Mouse (Mus musculus) heart, postnatal 0 days (tissue): Measurements from ENCODE around the gene Mcoln2. TPM values are rescaled to one million over a fixed set of nuclear protein-coding genes. Genes with fewer than 3 reads are reported as not detected.

Experiments
- ATAC-seq: fragments of 200-750 bp; cut with Nextera tagmentation; 2 replicates; pipeline ENCODE4 v1.8.0; 2017; ENCODE audit warnings: low read depth, moderate number of reproducible peaks, moderate library complexity; ENCODE audit not compliant: insufficient read depth
- DNase-seq: peaks from one replicate; pipeline ENCODE4 v3.0.0-alpha.2; 2016; ENCODE audit warnings: low spot score
- H3K27ac ChIP-seq: fragments of 300-500 bp; sonication (generic); 2 replicates; pipeline ENCODE4 v1.5.1; 2014; ENCODE audit warnings: low read depth, mild to moderate bottlenecking
- H3K27me3 ChIP-seq: fragments of 300-500 bp; sonication (generic); 2 replicates; pipeline ENCODE4 v1.6.1; 2014; ENCODE audit warnings: low read length, mixed read lengths; ENCODE audit not compliant: control insufficient read depth, insufficient read depth
- H3K36me3 ChIP-seq: fragments of 300-500 bp; sonication (generic); replicated peaks from 2 replicates; pipeline ENCODE4 v1.6.1; 2014; ENCODE audit warnings: low read length, mixed read lengths; ENCODE audit not compliant: control insufficient read depth, insufficient read depth
- H3K4me1 ChIP-seq: fragments of 300-500 bp; sonication (generic); 2 replicates; pipeline ENCODE4 v1.6.1; 2014; ENCODE audit warnings: antibody characterized with exemption; ENCODE audit not compliant: control insufficient read depth, insufficient read depth
- H3K4me2 ChIP-seq: fragments of 300-500 bp; sonication (generic); 2 replicates; pipeline ENCODE4 v1.6.1; 2014; ENCODE audit warnings: low read depth, mild to moderate bottlenecking, low read length, moderate library complexity
- H3K4me3 ChIP-seq: fragments of 300-500 bp; sonication (generic); 2 replicates; pipeline ENCODE4 v1.5.1; 2014; ENCODE audit warnings: low read depth, low read length
- H3K9ac ChIP-seq: fragments of 300-500 bp; sonication (generic); replicated peaks from 2 replicates; pipeline ENCODE4 v1.6.1; 2014; ENCODE audit warnings: low read depth, low read length, mixed read lengths
- H3K9me3 ChIP-seq: fragments of 300-500 bp; sonication (generic); replicated peaks from 2 replicates; pipeline ENCODE4 v1.6.1; 2016; ENCODE audit warnings: low read length; ENCODE audit not compliant: control insufficient read depth
- CTCF ChIP-seq: IDR thresholded peaks from 2 replicates; pipeline ENCODE4 v1.5.1; 2016; ENCODE audit warnings: antibody characterized with exemption, control low read depth, low read depth
- EP300 ChIP-seq: IDR thresholded peaks from 2 replicates; pipeline ENCODE4 v1.6.1; 2016; ENCODE audit warnings: antibody characterized with exemption, low read depth
- WGBS: fragments of 180-500 bp; shearing (Covaris S2); extraction: QIAGEN DNeasy Blood & Tissue Kit; methylation state at CpG from one replicate; pipeline ENCODE4 v1.1.7; 2014; 5-methylcytosine and 5-hydroxymethylcytosine counted together
- polyA plus RNA-seq: library from polyadenylated mRNA; unstranded; fragments of >200 nt; fragmentation: Nextera tagmentation; extraction: Ambion mirVana; gene quantifications from 2 replicates; pipeline ENCODE4 v1.2.1, GENCODE M21; 2015
- total RNA-seq: library from RNA; depleted of rRNA; stranded (reverse); fragments of >200 nt; gene quantifications from 2 replicates; pipeline ENCODE4 v1.2.3, GENCODE M21; 2014; ENCODE audit warnings: low replicate concordance

Mcoln2 gene
- total and polyA plus RNA-seq, 2 experiments from 2014 or later = 0.14 TPM; not detected in 1

- DNase-seq = no peak
- no peaks in the 10 kb centered on the region for H3K36me3 ChIP-seq
- peaks cover 11% of the 10 kb centered on the region; the same call in 1 of the 2 replicates for H3K27me3 ChIP-seq
- no peak overlapping the region for H3K4me2 ChIP-seq
- no peak overlapping the region for H3K27ac ChIP-seq
- H3K9me3 ChIP-seq = no peaks in the 10 kb centered on the region
- 54% methylated on average over 5 of the region's 5 CpGs for WGBS
- H3K9ac ChIP-seq = no peak overlapping the region
- no peak for ATAC-seq
- H3K4me1 ChIP-seq = peaks cover 3% of the 10 kb centered on the region; the same call in 1 of the 2 replicates
- no peak for TF ChIP-seq EP300
- no peak for TF ChIP-seq CTCF
- H3K4me3 ChIP-seq = no peak overlapping the region
Measured at GRCm38 (mm10) chr3:146146131-146146530, 3.5 kb upstream of the Mcoln2 start.

GRCm38 (mm10) chr3:146150058-146150400, 396 bp downstream of the Mcoln2 start:
- DNase-seq = peak; percentile 12
- WGBS = 1% methylated on average over 26 of the region's 26 CpGs
- no peaks in the 10 kb centered on the region for H3K9me3 ChIP-seq
- peak overlapping the region; percentile 53 for H3K4me3 ChIP-seq
- no peak overlapping the region for H3K27ac ChIP-seq
- H3K36me3 ChIP-seq = no peaks in the 10 kb centered on the region
- H3K9ac ChIP-seq = 0 out of 2 replicates have a peak overlapping the region, but pooled peaks have one; percentile 18
- peak overlapping the region; percentile 71 for H3K4me2 ChIP-seq
- TF ChIP-seq EP300 (no peak), CTCF (no peak)
- peaks cover 15% of the 10 kb centered on the region; the same call in 1 of the 2 replicates for H3K27me3 ChIP-seq
- peaks cover 3% of the 10 kb centered on the region; the same call in 1 of the 2 replicates for H3K4me1 ChIP-seq
- peak; percentile 68 for ATAC-seq

GRCm38 (mm10) chr3:146150560-146150959, 927 bp downstream of the Mcoln2 start:
- Histone ChIP-seq H3K36me3 (no peaks in the 10 kb centered on the region), H3K4me1 (peaks cover 3% of the 10 kb centered on the region; the same call in 1 of the 2 replicates), H3K27me3 (peaks cover 15% of the 10 kb centered on the region; the same call in 1 of the 2 replicates), H3K9ac (no peak overlapping the region), H3K27ac (no peak overlapping the region), H3K9me3 (no peaks in the 10 kb centered on the region), H3K4me2 (peak overlapping the region; percentile 71), H3K4me3 (peak overlapping the region; percentile 53)
- no peak for DNase-seq
- ATAC-seq = no peak
- WGBS = 30% methylated on average over 11 of the region's 11 CpGs
- TF ChIP-seq EP300 (no peak), CTCF (no peak)

- H3K27ac ChIP-seq = no peak overlapping the region; the same call in 1 of the 2 replicates
- 95% methylated on average over 10 of the region's 10 CpGs for WGBS
Measured at GRCm38 (mm10) chr3:146151328-146151727, 1.7 kb downstream of the Mcoln2 start.

GRCm38 (mm10) chr3:146151755-146152154, 2.1 kb downstream of the Mcoln2 start:
- Histone ChIP-seq H3K9ac (no peak overlapping the region), H3K27ac (no peak overlapping the region; the same call in 1 of the 2 replicates), H3K4me3 (no peak overlapping the region), H3K36me3 (no peaks in the 10 kb centered on the region), H3K4me2 (no peak overlapping the region), H3K27me3 (peaks cover 15% of the 10 kb centered on the region; the same call in 1 of the 2 replicates), H3K4me1 (peaks cover 3% of the 10 kb centered on the region; the same call in 1 of the 2 replicates), H3K9me3 (no peaks in the 10 kb centered on the region)
- 91% methylated on average over 8 of the region's 8 CpGs for WGBS
- no peak for ATAC-seq
- DNase-seq = no peak
- TF ChIP-seq EP300 = no peak
- TF ChIP-seq CTCF = no peak

More at GRCm38 (mm10) chr3:146151328-146151727, 1.7 kb downstream of the Mcoln2 start:
- peaks cover 3% of the 10 kb centered on the region; the same call in 1 of the 2 replicates for H3K4me1 ChIP-seq
- H3K9ac ChIP-seq = no peak overlapping the region
- H3K4me3 ChIP-seq = no peak overlapping the region
- H3K36me3 ChIP-seq = no peaks in the 10 kb centered on the region
- H3K27me3 ChIP-seq = peaks cover 15% of the 10 kb centered on the region; the same call in 1 of the 2 replicates
- H3K4me2 ChIP-seq = no peak overlapping the region
- ATAC-seq = no peak
- DNase-seq = no peak
- no peaks in the 10 kb centered on the region for H3K9me3 ChIP-seq
- TF ChIP-seq EP300 = no peak
- no peak for TF ChIP-seq CTCF

GRCm38 (mm10) chr3:146152348-146152747, 2.7 kb downstream of the Mcoln2 start:
- ATAC-seq = no peak

More at GRCm38 (mm10) chr3:146152348-146152747, 2.7 kb downstream of the Mcoln2 start:
- no peaks in the 10 kb centered on the region for H3K9me3 ChIP-seq
- H3K36me3 ChIP-seq = no peaks in the 10 kb centered on the region
- H3K27me3 ChIP-seq = peaks cover 15% of the 10 kb centered on the region; the same call in 1 of the 2 replicates
- H3K4me2 ChIP-seq = no peak overlapping the region
- DNase-seq = no peak
- H3K4me3 ChIP-seq = no peak overlapping the region
- no peak overlapping the region for H3K9ac ChIP-seq
- peaks cover 3% of the 10 kb centered on the region; the same call in 1 of the 2 replicates for H3K4me1 ChIP-seq
- H3K27ac ChIP-seq = no peak overlapping the region
- TF ChIP-seq CTCF (no peak), EP300 (no peak)
- WGBS = 80% methylated on average over 8 of the region's 8 CpGs
